Mouse (Mus musculus) ES-E14 (cell line): ENCODE measurements at regions not wholly inside any gene's neighbourhood (a gene's known extent, or its start where the extent isn't known, plus 50 kb on each side); places are given as distances from the start of the nearest gene placed in this dataset.

Experiments used
- DNase-seq: peaks from one replicate; pipeline ENCODE4 v3.0.0-alpha.2; 2013; ENCODE audit warnings: low read depth, low spot score
- H3K27ac ChIP-seq: 2 replicates; pipeline ENCODE4 v1.5.1; 2012; ENCODE audit warnings: low read depth, mild to moderate bottlenecking, low read length, moderate library complexity, mixed read lengths; ENCODE audit not compliant: poor library complexity, insufficient read depth, severe bottlenecking
- H3K36me3 ChIP-seq: 2 replicates; pipeline ENCODE4 v1.6.1; 2012; ENCODE audit warnings: mild to moderate bottlenecking, low read length, moderate library complexity, mixed read lengths; ENCODE audit not compliant: control insufficient read depth, poor library complexity, insufficient read depth, severe bottlenecking
- H3K4me1 ChIP-seq, 2 experiments: fragments of 150-350 bp in 1 of 2; sonication (generic) in 1 of 2; 2 replicates each; pipeline ENCODE4 v1.6.1; 2012; ENCODE audit warnings: low read length in 2 of 2, mild to moderate bottlenecking in 1 of 2, mixed read lengths in 1 of 2; ENCODE audit not compliant: control insufficient read depth in 2 of 2, insufficient read depth in 2 of 2, poor library complexity in 1 of 2
- H3K4me3 ChIP-seq, 2 experiments: fragments of 150-350 bp in 1 of 2; sonication (generic) in 1 of 2; 2 replicates each; pipeline ENCODE4 v1.5.1; 2012; ENCODE audit warnings: low read length in 2 of 2, low read depth in 1 of 2, mild to moderate bottlenecking in 1 of 2, mixed read lengths in 1 of 2; ENCODE audit not compliant: insufficient read depth in 1 of 2, poor library complexity in 1 of 2, severe bottlenecking in 1 of 2
- H3K9ac ChIP-seq: 2 replicates; pipeline ENCODE4 v1.6.1; 2012; ENCODE audit warnings: low read depth, mild to moderate bottlenecking, low read length, mixed read lengths; ENCODE audit not compliant: poor library complexity, insufficient read depth, severe bottlenecking
- H3K9me3 ChIP-seq: fragments of 150-350 bp; sonication (generic); 2 replicates; pipeline ENCODE4 v1.6.1; 2012; ENCODE audit warnings: low read depth, mild to moderate bottlenecking, low read length; ENCODE audit not compliant: control insufficient read depth, insufficient read depth
- CHD2 ChIP-seq: IDR thresholded peaks from 2 replicates; pipeline ENCODE4 v1.6.1; 2014; ENCODE audit warnings: mild to moderate bottlenecking, low read depth, low read length, inconsistent platforms
- HCFC1 ChIP-seq: IDR thresholded peaks from 2 replicates; pipeline ENCODE4 v1.6.1; 2012; ENCODE audit warnings: low read length, inconsistent platforms, borderline replicate concordance; ENCODE audit not compliant: insufficient read depth
- MAFK ChIP-seq: IDR thresholded peaks from 2 replicates; pipeline ENCODE4 v1.6.1; 2014; ENCODE audit warnings: mild to moderate bottlenecking, low read depth, low read length, inconsistent platforms; ENCODE audit not compliant: insufficient read depth
- ZC3H11A ChIP-seq: IDR thresholded peaks from 2 replicates; pipeline ENCODE4 v1.6.1; 2012; ENCODE audit warnings: low read depth, mild to moderate bottlenecking, inconsistent platforms, low read length, borderline replicate concordance
- ZNF384 ChIP-seq: IDR thresholded peaks from 2 replicates; pipeline ENCODE4 v1.6.1; 2012; ENCODE audit warnings: low read depth, low read length, inconsistent platforms
- in situ Hi-C, 2 experiments: fragments of 600-800 bp; cut with MboI; formaldehyde crosslinking; loops; one replicate each; pipeline ENCODE4 v1.15.1; 2025; ENCODE audit warnings: low sequenced_read_pairs in 2 of 2, inconsistent platforms in 1 of 2; ENCODE audit not compliant: unreplicated experiment in 2 of 2

GRCm38 (mm10) chr7:139741246-139741903 is 57.8 kb upstream of the Cfap46 start:
- no peak for TF ChIP-seq HCFC1
- no peak for TF ChIP-seq MAFK
- TF ChIP-seq ZNF384 = no peak
- no peak for TF ChIP-seq ZC3H11A
- TF ChIP-seq CHD2 = no peak
- DNase-seq = no peak
- Histone ChIP-seq H3K4me3 (no peak overlapping the region), H3K27ac (no peak overlapping the region), H3K9ac (no peak overlapping the region), H3K36me3 (no peaks in the 10 kb centered on the region), H3K4me1 (peaks cover 0 to 3% of the 10 kb centered on the region in 2 experiments; a peak in 1 of 4 replicates), H3K9me3 (no peaks in the 10 kb centered on the region)
- in situ Hi-C loops = no loop called here

- TF ChIP-seq CHD2 = no peak
- in situ Hi-C loops = no loop called here
- DNase-seq = no peak
- Histone ChIP-seq H3K9ac (no peak overlapping the region), H3K36me3 (no peaks in the 10 kb centered on the region), H3K4me3 (no peak overlapping the region), H3K4me1 (peaks cover 0 to under 1% of the 10 kb centered on the region in 2 experiments; a peak in 1 of 4 replicates), H3K27ac (no peak overlapping the region), H3K9me3 (no peaks in the 10 kb centered on the region)
These were observed 63.2 kb upstream of the Cfap46 start for GRCm38 (mm10) chr7:139746803-139747202.

- DNase-seq = no peak
- no peak overlapping the region for H3K9ac ChIP-seq
- no peak for TF ChIP-seq MAFK
- no peak for TF ChIP-seq CHD2
- no peak for TF ChIP-seq HCFC1
- no peak for TF ChIP-seq ZNF384
- TF ChIP-seq ZC3H11A = no peak
- no peaks in the 10 kb centered on the region for H3K9me3 ChIP-seq
- no peak overlapping the region for H3K27ac ChIP-seq
- no peaks in the 10 kb centered on the region for H3K36me3 ChIP-seq
- no peak overlapping the region for H3K4me3 ChIP-seq
- H3K4me1 ChIP-seq = no peaks in the 10 kb centered on the region
- in situ Hi-C loops = no loop called here
These were observed 63.9 kb upstream of the Cfap46 start for GRCm38 (mm10) chr7:139747290-139748067.

- in situ Hi-C loops = no loop called here
- DNase-seq = no peak
- no peak for TF ChIP-seq HCFC1
These were observed 71.4 kb upstream of the Cfap46 start for GRCm38 (mm10) chr7:139755004-139755403.

GRCm38 (mm10) chr7:139762522-139762921 is 71.5 kb upstream of the Adgra1 start:
- Histone ChIP-seq H3K4me3 (no peak overlapping the region), H3K9me3 (no peaks in the 10 kb centered on the region), H3K36me3 (no peaks in the 10 kb centered on the region), H3K9ac (no peak overlapping the region), H3K27ac (no peak overlapping the region), H3K4me1 (peaks cover 0 to 6% of the 10 kb centered on the region in 2 experiments; a peak in 1 of 4 replicates)
- TF ChIP-seq ZNF384 = no peak
- no peak for TF ChIP-seq MAFK
- TF ChIP-seq ZC3H11A = no peak
- TF ChIP-seq HCFC1 = no peak
- no peak for TF ChIP-seq CHD2
- no peak for DNase-seq
- in situ Hi-C loops = no loop called here

More at GRCm38 (mm10) chr7:139755004-139755403, 71.4 kb upstream of the Cfap46 start:
- H3K9me3 ChIP-seq = no peaks in the 10 kb centered on the region
- H3K4me1 ChIP-seq = no peaks in the 10 kb centered on the region
- no peak overlapping the region for H3K9ac ChIP-seq
- H3K27ac ChIP-seq = no peak overlapping the region
- H3K4me3 ChIP-seq = no peak overlapping the region
- no peaks in the 10 kb centered on the region for H3K36me3 ChIP-seq
